Mouse (Mus musculus) MEL (cell line): ENCODE data around the gene Tefm. TPM values are rescaled to one million over a fixed set of nuclear protein-coding genes. Genes with fewer than 3 reads are reported as not detected.

ENCODE experiments used
- DNase-seq: peaks from one replicate; pipeline ENCODE4 v3.0.0; 2011; ENCODE audit warnings: low read depth, low spot score
- H3K27ac ChIP-seq: 2 replicates; pipeline ENCODE4 v1.5.1; 2012; ENCODE audit warnings: low read depth, mild to moderate bottlenecking, control low read depth, low read length, moderate library complexity; ENCODE audit not compliant: control insufficient read depth
- H3K27me3 ChIP-seq, 2 experiments: fragments of 150-350 bp in 1 of 2; sonication (generic) in 1 of 2; 2 replicates each; pipeline ENCODE4 v1.6.1; 2012; ENCODE audit warnings: low read length in 2 of 2, mild to moderate bottlenecking in 2 of 2, improper control_type of control experiment in 1 of 2, moderate library complexity in 1 of 2; ENCODE audit not compliant: insufficient read depth in 2 of 2, control insufficient read depth in 1 of 2
- H3K36me3 ChIP-seq, 2 experiments: 2 replicates each; pipeline ENCODE4 v1.6.1; 2012 to 2014; ENCODE audit warnings: low read length in 2 of 2, improper control_type of control experiment in 1 of 2, inconsistent platforms in 1 of 2, mild to moderate bottlenecking in 1 of 2; ENCODE audit not compliant: insufficient read depth in 2 of 2, control insufficient read depth in 1 of 2
- H3K4me1 ChIP-seq, 2 experiments: fragments of 150-350 bp in 1 of 2; sonication (generic) in 1 of 2; 2 replicates each; pipeline ENCODE4 v1.6.1; 2012; ENCODE audit warnings: low read length in 2 of 2, improper control_type of control experiment in 1 of 2, mild to moderate bottlenecking in 1 of 2; ENCODE audit not compliant: insufficient read depth in 2 of 2, control insufficient read depth in 1 of 2
- H3K4me3 ChIP-seq, 2 experiments: fragments of 150-350 bp in 1 of 2; sonication (generic) in 1 of 2; 2 replicates each; pipeline ENCODE4 v1.5.1; 2012; ENCODE audit warnings: low read depth in 2 of 2, low read length in 2 of 2, mild to moderate bottlenecking in 2 of 2, moderate library complexity in 2 of 2, control low read depth in 1 of 2, improper control_type of control experiment in 1 of 2; ENCODE audit not compliant: control insufficient read depth in 1 of 2, insufficient read depth in 1 of 2
- H3K79me2 ChIP-seq: 2 replicates; pipeline ENCODE4 v1.6.1; 2012; ENCODE audit warnings: mild to moderate bottlenecking, low read length, moderate library complexity; ENCODE audit not compliant: control insufficient read depth, poor library complexity, insufficient read depth
- H3K9ac ChIP-seq: 2 replicates; pipeline ENCODE4 v1.6.1; 2012; ENCODE audit warnings: low read depth, mild to moderate bottlenecking, control low read depth, low read length, moderate library complexity; ENCODE audit not compliant: control insufficient read depth, poor library complexity, severe bottlenecking
- H3K9me3 ChIP-seq: fragments of 150-350 bp; sonication (generic); replicated peaks from 2 replicates; pipeline ENCODE4 v1.6.1; 2012; ENCODE audit warnings: mild to moderate bottlenecking, low read length, improper control_type of control experiment, moderate library complexity; ENCODE audit not compliant: insufficient read depth
- BHLHE40 ChIP-seq: IDR thresholded peaks from 2 replicates; pipeline ENCODE4 v1.6.1; 2012; ENCODE audit warnings: low read depth, mild to moderate bottlenecking, inconsistent platforms, low read length, improper control_type of control experiment, borderline replicate concordance
- CHD2 ChIP-seq: IDR thresholded peaks from 2 replicates; pipeline ENCODE4 v1.6.1; 2011; ENCODE audit warnings: low read length, improper control_type of control experiment
- CTCF ChIP-seq, 3 experiments: IDR thresholded peaks in 2 of 3; conservative IDR thresholded peaks in 1 of 3; 2 replicates each; pipeline ENCODE4 v1.5.1; 2011 to 2012; ENCODE audit warnings: low read length in 3 of 3, low read depth in 2 of 3, mild to moderate bottlenecking in 2 of 3, improper control_type of control experiment in 1 of 3, inconsistent platforms in 1 of 3, mixed read lengths in 1 of 3, moderate library complexity in 1 of 3; ENCODE audit not compliant: control insufficient read depth in 1 of 3, insufficient read depth in 1 of 3, poor library complexity in 1 of 3, severe bottlenecking in 1 of 3
- ELF1 ChIP-seq: IDR thresholded peaks from 2 replicates; pipeline ENCODE4 v1.6.1; 2014; ENCODE audit warnings: low read depth, mild to moderate bottlenecking, inconsistent platforms, low read length, improper control_type of control experiment, moderate library complexity
- EP300 ChIP-seq, 2 experiments: IDR thresholded peaks; 2 replicates each; pipeline ENCODE4 v1.6.1; 2011; ENCODE audit warnings: improper control_type of control experiment in 2 of 2, low read length in 2 of 2, low read depth in 1 of 2, mild to moderate bottlenecking in 1 of 2
- ETS1 ChIP-seq: IDR thresholded peaks from 2 replicates; pipeline ENCODE4 v1.6.1; 2012; ENCODE audit warnings: low read depth, mild to moderate bottlenecking, inconsistent platforms, low read length, improper control_type of control experiment, moderate library complexity
- GABPA ChIP-seq: IDR thresholded peaks from 2 replicates; pipeline ENCODE4 v1.6.1; 2012; ENCODE audit warnings: low read depth, mild to moderate bottlenecking, inconsistent platforms, low read length, improper control_type of control experiment, moderate library complexity
- GATA1 ChIP-seq: IDR thresholded peaks from 2 replicates; pipeline ENCODE4 v1.6.1; 2011; ENCODE audit warnings: low read depth, low read length, improper control_type of control experiment
- HCFC1 ChIP-seq: IDR thresholded peaks from 2 replicates; pipeline ENCODE4 v1.6.1; 2012; ENCODE audit warnings: low read depth, mild to moderate bottlenecking, inconsistent platforms, low read length, improper control_type of control experiment, moderate library complexity
- JUND ChIP-seq: IDR thresholded peaks from 2 replicates; pipeline ENCODE4 v1.6.1; 2011; ENCODE audit warnings: low read depth, mild to moderate bottlenecking, improper control_type of control experiment, low read length
- KAT2A ChIP-seq: conservative IDR thresholded peaks from 2 replicates; pipeline ENCODE4 v1.6.1; 2012; ENCODE audit warnings: low read depth, low read length, improper control_type of control experiment, inconsistent platforms
- MAFK ChIP-seq: IDR thresholded peaks from 2 replicates; pipeline ENCODE4 v1.6.1; 2011; ENCODE audit warnings: low read depth, mild to moderate bottlenecking, low read length, improper control_type of control experiment, borderline replicate concordance
- MAX ChIP-seq: IDR thresholded peaks from 2 replicates; pipeline ENCODE4 v1.6.1; 2011; ENCODE audit warnings: low read length, improper control_type of control experiment
- MAZ ChIP-seq: IDR thresholded peaks from 2 replicates; pipeline ENCODE4 v1.6.1; 2012; ENCODE audit warnings: low read depth, mild to moderate bottlenecking, inconsistent platforms, low read length, improper control_type of control experiment
- MEF2A ChIP-seq: IDR thresholded peaks from 2 replicates; pipeline ENCODE4 v1.6.1; 2014; ENCODE audit warnings: low read depth, mild to moderate bottlenecking, inconsistent platforms, low read length, improper control_type of control experiment; ENCODE audit not compliant: poor library complexity, insufficient replicate concordance, severe bottlenecking; ENCODE audit errors: extremely low read depth
- MXI1 ChIP-seq: IDR thresholded peaks from 2 replicates; pipeline ENCODE4 v1.6.1; 2011; ENCODE audit warnings: mild to moderate bottlenecking, low read depth, low read length, improper control_type of control experiment
- MYC ChIP-seq: IDR thresholded peaks from 2 replicates; pipeline ENCODE4 v1.6.1; 2011; ENCODE audit warnings: low read depth, mild to moderate bottlenecking, low read length, improper control_type of control experiment, moderate library complexity
- NELFE ChIP-seq: IDR thresholded peaks from 2 replicates; pipeline ENCODE4 v1.6.1; 2011; ENCODE audit warnings: low read depth, low read length, improper control_type of control experiment
- NRF1 ChIP-seq: IDR thresholded peaks from 2 replicates; pipeline ENCODE4 v1.6.1; 2014; ENCODE audit warnings: low read depth, mild to moderate bottlenecking, inconsistent platforms, low read length, improper control_type of control experiment, moderate library complexity; ENCODE audit not compliant: poor library complexity, insufficient read depth, severe bottlenecking
- POLR2A ChIP-seq, 2 experiments: IDR thresholded peaks; 2 replicates each; pipeline ENCODE4 v1.6.1; 2011 to 2012; ENCODE audit warnings: low read length in 2 of 2, mild to moderate bottlenecking in 2 of 2, control low read depth in 1 of 2, improper control_type of control experiment in 1 of 2, low read depth in 1 of 2, moderate library complexity in 1 of 2; ENCODE audit not compliant: control insufficient read depth in 1 of 2, insufficient read depth in 1 of 2, poor library complexity in 1 of 2
- POLR2AphosphoS2 ChIP-seq: IDR thresholded peaks from 2 replicates; pipeline ENCODE4 v1.6.1; 2011; ENCODE audit warnings: low read length, improper control_type of control experiment
- POLR2AphosphoS5 ChIP-seq: IDR thresholded peaks from 2 replicates; pipeline ENCODE4 v1.6.1; 2012; ENCODE audit warnings: low read depth, borderline replicate concordance, mild to moderate bottlenecking, inconsistent platforms, low read length, moderate library complexity, mixed read lengths
- RAD21 ChIP-seq: IDR thresholded peaks from 2 replicates; pipeline ENCODE4 v1.6.1; 2011; ENCODE audit warnings: mild to moderate bottlenecking, low read depth, low read length, improper control_type of control experiment
- RCOR1 ChIP-seq: IDR thresholded peaks from 2 replicates; pipeline ENCODE4 v1.6.1; 2012; ENCODE audit warnings: low read depth, mild to moderate bottlenecking, inconsistent platforms, low read length, improper control_type of control experiment
- SIN3A ChIP-seq: IDR thresholded peaks from 2 replicates; pipeline ENCODE4 v1.6.1; 2012; ENCODE audit warnings: low read length, improper control_type of control experiment, inconsistent platforms
- SMC3 ChIP-seq: IDR thresholded peaks from 2 replicates; pipeline ENCODE4 v1.6.1; 2011; ENCODE audit warnings: low read depth, low read length, improper control_type of control experiment
- TBP ChIP-seq: IDR thresholded peaks from 2 replicates; pipeline ENCODE4 v1.8.0; 2011; ENCODE audit warnings: low read depth, low read length, improper control_type of control experiment
- TCF12 ChIP-seq: IDR thresholded peaks from 2 replicates; pipeline ENCODE4 v1.6.1; 2014; ENCODE audit warnings: low read depth, mild to moderate bottlenecking, inconsistent platforms, low read length, improper control_type of control experiment, moderate library complexity
- UBTF ChIP-seq: IDR thresholded peaks from 2 replicates; pipeline ENCODE4 v1.6.1; 2012; ENCODE audit warnings: low read depth, mild to moderate bottlenecking, inconsistent platforms, low read length, improper control_type of control experiment, moderate library complexity, borderline replicate concordance; ENCODE audit not compliant: insufficient read depth
- USF1 ChIP-seq: IDR thresholded peaks from 2 replicates; pipeline ENCODE4 v1.6.1; 2014; ENCODE audit warnings: low read depth, mild to moderate bottlenecking, inconsistent platforms, low read length, improper control_type of control experiment, moderate library complexity
- USF2 ChIP-seq, 2 experiments: IDR thresholded peaks; 2 replicates each; pipeline ENCODE4 v1.6.1; 2011 to 2012; ENCODE audit warnings: improper control_type of control experiment in 2 of 2, low read length in 2 of 2, borderline replicate concordance in 1 of 2, inconsistent platforms in 1 of 2, low read depth in 1 of 2, mild to moderate bottlenecking in 1 of 2; ENCODE audit not compliant: insufficient read depth in 1 of 2
- ZKSCAN1 ChIP-seq: IDR thresholded peaks from 2 replicates; pipeline ENCODE4 v1.6.1; 2012; ENCODE audit warnings: low read depth, mild to moderate bottlenecking, inconsistent platforms, low read length, improper control_type of control experiment, moderate library complexity
- ZMIZ1 ChIP-seq: IDR thresholded peaks from 2 replicates; pipeline ENCODE4 v1.6.1; 2012; ENCODE audit warnings: low read depth, mild to moderate bottlenecking, inconsistent platforms, low read length, improper control_type of control experiment, moderate library complexity
- ZNF384 ChIP-seq: IDR thresholded peaks from 2 replicates; pipeline ENCODE4 v1.6.1; 2012; ENCODE audit warnings: low read depth, mild to moderate bottlenecking, inconsistent platforms, low read length, improper control_type of control experiment
- polyA plus RNA-seq, 2 experiments: library from polyadenylated mRNA; stranded (reverse) in 1 of 2; unstranded in 1 of 2; fragments of >175 nt in 1 of 2; fragments of >200 nt in 1 of 2; gene quantifications; 2 replicates each; pipeline versions ENCODE4 v1.2.1 to v1.2.4; 2012; ENCODE audit warnings: low replicate concordance in 2 of 2, low read depth in 1 of 2; ENCODE audit not compliant: insufficient read length in 2 of 2, insufficient read depth in 1 of 2, missing spikeins in 1 of 2
- total RNA-seq: library from RNA; depleted of rRNA; stranded (reverse); fragments of 300-350 nt; gene quantifications from 2 replicates; pipeline ENCODE4 v1.2.3, GENCODE M21; 2012

Tefm gene
- total and polyA plus RNA-seq, 3 experiments: 23.6 to 33.9 TPM; not detected in 1

GRCm38 (mm10) chr11:80088917-80089816 is 52.8 kb downstream of the Tefm start, which contains the start of gene Atad5:
Atad5 (plus strand) TSS chr11:80089400.
- Histone ChIP-seq H3K27me3 (no peaks in the 10 kb centered on the region), H3K4me1 (peaks cover 19 to 21% of the 10 kb centered on the region in 2 experiments), H3K79me2 (peaks cover 33% of the 10 kb centered on the region), H3K27ac (peak within 1 kb of the TSS; percentile 86), H3K9me3 (no peaks in the 10 kb centered on the region), H3K4me3 (peak within 1 kb of the TSS; percentile 93 to 95), H3K9ac (peak within 1 kb of the TSS; percentile 96), H3K36me3 (peaks cover 2 to 42% of the 10 kb centered on the region in 2 experiments)
- DNase-seq: peak; percentile 97
- TF ChIP-seq GABPA (no peak), MXI1 (peak; percentile 21; the same call in 1 of the 2 replicates), USF2 (IDR thresholded peaks at IDR 0.05; ENCODE audit: borderline replicate concordance in 1 of 2, insufficient read depth in 1 of 2, low read depth in 1 of 2, low read length in 2 of 2) (no peak), UBTF (0 out of 2 replicates have a peak, but pooled peaks have one; percentile 69), USF1 (no peak), KAT2A (peak; percentile 71; the same call in 1 of the 2 replicates), MEF2A (no peak), CTCF (IDR thresholded peaks at IDR 0.05 in 2 of 3, conservative IDR thresholded peaks at IDR 0.05 in 1 of 3; ENCODE audit: control insufficient read depth in 1 of 3, insufficient read depth in 1 of 3, low read depth in 2 of 3, low read length in 3 of 3, poor library complexity in 1 of 3, severe bottlenecking in 1 of 3) (no peak), SMC3 (no peak), POLR2AphosphoS5 (no peak), ELF1 (peak; percentile 53), BHLHE40 (no peak), TBP (peak; percentile 85), EP300 (IDR thresholded peaks at IDR 0.05; ENCODE audit: low read depth in 1 of 2, low read length in 2 of 2) (no peak; a peak in 1 of 4 replicates), RAD21 (no peak), NELFE (peak; percentile 88), SIN3A (peak; percentile 91), TCF12 (peak; percentile 61), NRF1 (peak; percentile 73), POLR2A (IDR thresholded peaks at IDR 0.05; ENCODE audit: control insufficient read depth in 1 of 2, insufficient read depth in 1 of 2, low read depth in 1 of 2, low read length in 2 of 2, poor library complexity in 1 of 2) (peak; percentile 41 to 82; a peak in 3 of 4 replicates), ZNF384 (0 out of 2 replicates have a peak, but pooled peaks have one; percentile 9), CHD2 (no peak), ZMIZ1 (no peak), MAZ (0 out of 2 replicates have a peak, but pooled peaks have one; percentile 18), RCOR1 (no peak), HCFC1 (peak; percentile 92), ZKSCAN1 (no peak), GATA1 (peak; percentile 74), POLR2AphosphoS2 (0 out of 2 replicates have a peak, but pooled peaks have one; percentile 50), MAFK (no peak), MAX (0 out of 2 replicates have a peak, but pooled peaks have one; percentile 23), MYC (peak; percentile 42; the same call in 1 of the 2 replicates), ETS1 (peak; percentile 31; the same call in 1 of the 2 replicates), JUND (no peak)
